Mouse (Mus musculus) cerebral cortex, adult 2 months (tissue): ENCODE results near the gene Stom.

Experiments
- WGBS: fragments of 180-500 bp; shearing (Covaris S2); methylation state at CpG from one replicate; pipeline ENCODE4 v1.1.7; 2018; 5-methylcytosine and 5-hydroxymethylcytosine counted together

The Stom gene

DNA sequence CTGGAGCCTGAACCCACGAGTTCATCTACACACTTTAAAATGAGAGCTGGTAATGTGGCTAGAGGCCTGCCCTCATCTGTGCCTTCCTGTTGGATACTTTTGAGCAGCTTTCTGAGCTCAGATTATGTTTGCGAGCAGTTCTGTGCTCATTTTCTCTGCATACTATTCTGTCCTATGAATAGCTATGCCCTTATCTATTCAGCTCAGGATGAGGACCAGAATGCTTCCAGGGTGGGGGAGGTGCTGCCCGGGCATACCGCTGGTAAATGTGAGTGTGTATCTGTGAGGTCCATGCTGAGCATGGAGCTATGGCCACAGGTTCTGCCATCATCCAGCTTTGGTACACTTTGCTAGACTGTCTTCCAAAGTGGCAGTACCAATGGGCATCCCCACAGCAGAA, 19.2 kb downstream of the Stom start:
- 75% methylated on average over 4 of the region's 4 CpGs for WGBS

DNA sequence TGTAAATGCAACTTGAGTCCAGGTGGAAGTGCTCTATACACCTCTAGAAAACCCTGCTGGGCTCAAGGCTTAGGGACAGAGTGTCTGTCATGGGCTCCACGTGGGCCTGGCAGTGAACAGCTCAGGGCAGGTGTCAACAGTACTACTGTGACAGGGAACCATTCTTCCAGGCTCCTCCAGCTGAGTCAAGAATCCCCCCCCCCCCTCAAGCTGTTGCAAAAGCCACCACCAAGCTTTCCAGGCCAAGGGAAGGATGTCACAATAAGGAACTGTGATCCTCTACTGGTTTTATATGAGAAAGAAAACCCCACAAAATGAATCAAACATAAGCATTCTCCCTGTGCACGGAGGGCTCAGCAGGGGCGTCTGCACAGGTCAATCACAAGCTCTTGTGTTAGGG, 22.5 kb downstream of the Stom start:
- WGBS: 70% methylated on average over 3 of the region's 3 CpGs

DNA sequence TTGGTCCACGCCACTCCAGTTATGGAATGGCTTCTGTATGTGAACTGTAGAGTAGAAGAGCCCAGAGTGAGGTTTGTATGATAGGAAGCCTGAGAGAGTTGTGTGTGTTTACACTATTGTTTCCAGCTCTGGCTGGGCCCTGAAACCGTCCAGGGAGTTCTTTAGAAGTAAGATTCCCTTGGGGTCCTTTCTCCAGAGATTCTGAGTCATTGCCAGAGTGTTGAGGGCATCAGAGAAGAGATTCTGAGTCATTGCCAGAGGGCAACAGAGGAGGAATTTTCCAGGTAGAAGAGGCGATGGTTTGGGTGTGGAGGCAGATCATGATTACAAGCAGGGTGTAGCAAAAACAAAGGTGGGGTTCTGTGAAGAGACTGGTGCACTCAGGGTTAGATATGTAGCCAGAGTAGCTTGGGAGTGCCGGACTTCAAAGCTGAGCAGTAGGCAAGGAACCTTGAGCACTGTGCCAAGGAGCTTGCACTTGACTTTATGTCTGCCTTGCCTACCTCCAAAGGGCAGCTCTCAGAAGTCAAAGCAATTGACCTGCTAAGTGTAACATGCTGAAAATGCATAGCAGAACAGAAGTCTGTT, 26.8 kb downstream of the Stom start:
- WGBS: 87% methylated on average over 4 of the region's 4 CpGs

DNA sequence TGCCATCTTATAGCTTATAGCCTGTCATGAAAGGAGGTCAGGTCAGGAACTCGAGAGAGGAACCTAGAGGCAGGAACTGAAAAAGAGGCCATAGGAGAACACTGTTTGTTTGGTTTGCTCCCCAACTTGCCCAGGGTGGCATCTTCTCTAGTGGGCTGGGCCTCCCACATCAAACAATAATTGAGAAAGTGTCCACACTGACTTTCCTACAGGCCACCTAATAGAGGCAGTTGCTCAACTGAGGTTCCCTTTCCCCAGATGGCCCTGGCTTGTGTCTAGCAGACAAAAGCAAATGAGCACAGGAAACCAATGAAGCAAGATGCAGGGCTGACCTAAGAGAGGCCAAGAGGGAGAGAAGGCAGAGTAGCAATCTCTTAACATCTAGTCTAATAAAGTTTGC, 28.6 kb downstream of the Stom start:
- 88% methylated on average over 1 of the region's 1 CpGs for WGBS

DNA sequence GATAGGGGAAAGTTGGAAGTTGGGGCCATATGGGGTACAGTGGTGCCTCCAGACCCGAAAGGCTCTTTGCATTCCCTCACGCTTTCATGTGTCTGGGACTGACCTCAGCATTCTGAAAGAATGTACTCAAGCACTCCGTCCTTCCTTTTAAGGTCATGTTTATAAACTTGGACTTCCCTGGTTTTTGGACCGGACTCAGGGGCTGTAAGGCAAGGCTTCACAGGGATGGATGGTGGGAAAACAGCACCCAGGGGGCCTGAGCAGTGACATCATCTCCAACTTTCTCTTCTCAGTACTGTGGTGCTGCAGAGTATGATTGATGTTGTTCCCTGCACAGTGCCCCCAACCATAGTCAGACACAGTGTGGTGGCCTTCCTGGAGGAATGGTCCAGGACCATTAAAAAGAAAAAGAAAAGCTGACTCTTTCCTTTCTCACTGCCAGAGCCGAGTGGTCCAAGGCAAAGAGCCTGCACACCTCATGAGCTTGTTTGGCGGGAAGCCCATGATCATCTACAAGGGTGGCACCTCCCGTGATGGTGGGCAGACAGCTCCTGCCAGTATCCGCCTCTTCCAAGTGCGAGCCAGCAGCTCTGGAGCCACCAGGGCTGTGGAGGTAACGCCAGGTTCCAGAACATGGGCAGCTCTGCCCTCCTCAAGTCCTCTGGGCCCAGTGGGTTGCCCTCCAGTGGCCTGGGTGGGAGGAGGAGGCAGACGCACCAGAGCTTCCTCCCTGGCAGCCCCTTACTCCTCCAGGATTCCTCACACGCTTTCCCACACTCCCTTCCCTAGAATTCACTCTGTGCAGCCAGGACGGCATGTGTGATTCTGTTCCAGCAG, 34.5 kb downstream of the Stom start:
- WGBS: 76% methylated on average over 13 of the region's 13 CpGs

DNA sequence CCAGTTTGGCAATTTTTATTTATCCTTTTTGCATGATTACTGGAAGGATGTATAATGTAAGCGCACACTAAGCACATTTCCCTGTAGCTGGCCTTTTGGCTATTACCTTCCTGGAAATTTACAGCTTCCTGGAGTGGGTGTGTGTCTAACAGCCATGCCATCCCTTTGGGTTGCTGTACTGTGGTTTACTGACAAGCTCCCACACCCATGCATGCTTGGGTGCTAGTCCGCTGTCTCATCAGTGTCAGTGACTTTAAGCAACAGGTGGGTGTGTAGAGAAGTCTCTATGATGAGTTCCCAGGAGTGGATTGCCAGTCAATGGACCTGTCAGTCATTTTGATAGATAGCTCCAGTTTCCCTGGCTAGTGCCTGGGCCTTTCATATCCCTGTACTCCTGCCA, 37.3 kb downstream of the Stom start:
- WGBS: 95% methylated on average over 2 of the region's 2 CpGs

DNA sequence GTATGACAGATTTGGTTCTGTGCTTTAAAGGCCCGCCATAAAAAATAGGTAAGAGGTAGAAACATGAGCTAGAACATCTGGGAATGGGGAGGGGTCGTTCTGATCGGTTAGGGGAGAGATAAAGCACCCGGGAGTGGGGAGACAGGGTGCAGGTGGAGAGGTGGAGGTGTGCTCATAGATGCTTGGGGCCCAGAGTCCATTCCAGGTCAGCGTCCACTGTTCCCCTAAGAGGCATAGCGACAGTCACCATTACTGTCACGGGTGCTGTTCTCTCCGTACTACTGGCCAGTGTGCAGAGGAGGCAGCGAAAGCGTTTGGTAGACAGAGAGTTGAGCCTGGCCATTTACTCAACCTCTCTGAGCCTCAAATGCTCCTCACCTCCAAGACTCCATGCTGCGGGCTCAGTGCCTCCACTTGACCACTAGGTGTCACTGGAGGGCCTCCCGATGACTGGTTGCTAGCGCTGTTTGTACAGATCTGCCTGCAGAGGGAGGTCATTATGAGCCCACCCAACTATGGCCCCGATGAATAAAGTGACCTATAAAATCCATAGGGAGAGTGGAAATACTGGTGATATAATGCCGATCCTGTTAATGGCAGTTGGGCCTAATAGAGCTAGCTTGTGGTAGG, 39.0 kb downstream of the Stom start:
- 34% methylated on average over 15 of the region's 15 CpGs for WGBS

DNA sequence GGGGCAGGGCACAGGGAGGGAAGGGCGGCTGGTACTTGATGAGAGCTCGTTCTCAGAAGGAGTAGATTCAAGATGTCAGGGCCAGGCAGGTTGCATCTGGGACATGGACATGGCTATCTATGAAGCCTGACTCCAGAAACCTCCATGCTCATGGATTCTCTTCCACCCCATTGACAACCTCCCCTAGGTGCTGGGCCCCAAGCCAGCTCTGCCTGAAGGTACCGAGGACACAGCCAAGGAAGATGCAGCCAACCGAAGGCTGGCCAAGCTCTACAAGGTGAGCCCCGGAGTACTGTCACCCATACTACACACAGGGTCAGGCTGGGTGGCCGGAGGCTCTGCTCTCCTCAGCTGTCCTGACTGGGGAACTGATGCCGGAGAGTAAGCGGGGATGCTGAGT, 43.5 kb downstream of the Stom start:
- WGBS: 93% methylated on average over 8 of the region's 8 CpGs

DNA sequence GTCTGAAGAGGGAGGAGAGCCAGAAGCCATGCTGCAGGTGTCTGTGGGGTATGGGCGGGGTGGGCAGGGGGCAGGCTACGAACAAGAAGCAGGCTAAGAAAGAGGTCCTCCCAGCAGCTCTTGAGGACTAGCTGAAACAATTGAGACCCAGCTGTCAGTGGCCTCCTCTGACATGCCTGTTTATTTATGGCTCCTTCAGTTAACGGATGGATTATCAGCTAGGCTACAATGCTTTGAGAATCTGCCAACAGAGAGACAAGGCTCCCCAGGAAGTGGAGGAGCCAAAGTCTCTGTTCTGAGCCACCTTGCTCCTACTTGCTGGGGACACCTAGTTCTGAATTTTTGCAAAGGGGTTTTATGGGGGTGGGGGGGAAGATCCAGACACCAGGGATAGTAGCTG, 44.1 kb downstream of the Stom start:
- 79% methylated on average over 3 of the region's 3 CpGs for WGBS

DNA sequence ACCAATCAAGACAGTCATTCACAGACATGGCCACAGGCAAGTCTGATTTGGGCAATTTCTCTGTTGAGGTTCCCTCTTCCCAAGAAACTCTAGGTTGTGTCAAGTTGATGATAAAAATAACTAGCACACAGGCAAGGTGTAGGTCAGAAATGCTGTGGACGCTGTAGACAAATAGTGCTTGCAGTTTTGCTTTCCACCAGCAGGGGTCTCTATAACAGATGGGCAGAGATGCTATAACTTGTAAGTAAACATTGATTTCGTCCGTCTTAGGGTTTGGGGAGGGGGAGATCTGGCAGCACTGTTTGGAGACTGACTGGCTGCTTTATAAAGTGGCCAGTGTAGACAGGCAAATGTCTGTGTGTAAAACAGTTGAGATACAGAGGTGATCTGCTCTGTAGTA, 44.9 kb downstream of the Stom start:
- 32% methylated on average over 3 of the region's 3 CpGs for WGBS

DNA sequence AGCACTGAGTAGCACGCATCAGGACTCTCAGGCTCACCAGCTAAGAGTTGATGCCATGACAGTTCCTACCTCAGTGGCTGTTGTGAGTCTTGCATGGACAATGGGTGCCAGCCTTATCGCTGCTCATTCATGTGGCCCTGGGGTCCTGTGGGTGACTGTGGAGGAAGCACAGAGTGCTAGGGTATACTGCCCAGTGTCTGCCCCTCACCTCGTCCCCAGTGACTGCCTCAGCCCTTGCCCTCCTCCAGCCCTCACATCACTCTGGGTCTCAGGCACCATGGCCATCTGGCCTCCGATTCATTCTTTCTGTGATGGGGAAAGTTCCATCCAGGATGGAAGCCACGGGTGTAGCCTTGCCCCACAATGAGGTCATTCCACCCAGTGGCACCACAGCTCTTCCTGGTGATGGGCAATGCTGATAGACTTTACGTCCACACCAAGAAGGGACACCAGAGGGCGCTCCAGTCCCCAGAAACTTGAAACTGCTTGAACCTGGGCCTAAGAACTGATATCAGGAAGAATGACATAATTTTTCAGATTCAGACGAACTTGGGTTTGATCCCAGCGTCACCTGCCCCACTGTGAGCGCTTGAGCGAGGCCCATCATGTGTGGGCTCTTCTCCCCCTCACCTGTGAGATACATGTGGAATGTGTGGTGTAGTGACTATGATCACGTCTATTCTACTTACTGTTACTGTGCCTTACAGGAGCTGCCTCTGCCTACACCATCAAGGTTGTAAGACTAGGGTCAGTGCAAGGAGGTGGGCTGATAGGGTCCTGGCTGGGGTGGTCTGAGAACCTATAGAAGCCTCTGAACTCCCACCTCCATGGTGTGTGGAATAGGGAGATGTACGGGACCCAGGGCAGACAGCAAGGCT, 47.8 kb downstream of the Stom start:
- WGBS: 44% methylated on average over 13 of the region's 13 CpGs

DNA sequence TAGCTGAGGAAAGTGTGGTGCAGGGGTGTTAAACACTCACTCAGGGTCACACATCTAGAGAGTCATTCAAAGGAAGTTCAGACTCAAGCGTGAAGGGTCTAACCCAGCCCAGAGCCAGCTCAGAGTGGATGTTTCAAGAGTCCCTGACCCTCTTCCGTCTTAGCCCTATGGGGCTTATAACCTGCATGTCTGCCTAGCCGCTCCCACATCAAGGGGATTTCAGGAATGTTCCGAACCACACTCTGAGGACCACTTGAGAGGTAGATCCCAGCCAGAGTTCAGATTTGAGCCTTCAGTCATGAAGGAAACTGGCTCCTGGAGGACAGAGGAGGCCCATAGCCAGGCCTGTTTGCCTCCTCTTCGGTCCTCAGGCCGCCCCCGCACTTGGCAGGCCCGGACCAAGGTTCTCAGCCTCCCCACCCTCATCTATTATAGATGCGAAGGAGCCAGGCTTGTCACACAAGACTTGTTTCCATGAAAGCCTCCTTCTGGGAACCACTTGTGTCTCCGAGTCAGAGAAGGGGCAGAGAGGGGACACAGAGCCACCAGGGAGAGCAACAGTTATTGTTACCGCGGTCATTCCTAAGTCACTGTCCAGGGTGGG, 49.7 kb downstream of the Stom start:
- WGBS: 79% methylated on average over 12 of the region's 12 CpGs

DNA sequence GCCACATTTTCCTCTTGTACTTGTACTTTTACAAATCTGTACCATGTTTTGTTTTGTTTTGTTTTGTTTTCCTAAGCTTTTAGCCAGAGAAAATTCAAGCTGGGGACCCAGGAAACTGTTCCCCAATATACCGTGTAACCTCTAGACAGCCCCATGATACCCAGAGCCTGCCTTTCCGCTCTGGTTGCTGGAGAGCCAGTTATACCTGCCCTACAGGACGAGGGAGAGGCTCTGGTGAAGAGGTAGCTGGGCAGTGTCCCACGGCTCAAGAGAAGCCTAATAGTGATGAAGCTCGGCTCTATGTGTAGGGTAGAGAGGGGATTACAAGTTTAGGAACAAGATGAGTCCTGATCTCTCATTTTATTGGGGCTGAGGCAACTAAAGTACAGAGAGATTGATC, 51.6 kb downstream of the Stom start:
- 84% methylated on average over 5 of the region's 5 CpGs for WGBS

DNA sequence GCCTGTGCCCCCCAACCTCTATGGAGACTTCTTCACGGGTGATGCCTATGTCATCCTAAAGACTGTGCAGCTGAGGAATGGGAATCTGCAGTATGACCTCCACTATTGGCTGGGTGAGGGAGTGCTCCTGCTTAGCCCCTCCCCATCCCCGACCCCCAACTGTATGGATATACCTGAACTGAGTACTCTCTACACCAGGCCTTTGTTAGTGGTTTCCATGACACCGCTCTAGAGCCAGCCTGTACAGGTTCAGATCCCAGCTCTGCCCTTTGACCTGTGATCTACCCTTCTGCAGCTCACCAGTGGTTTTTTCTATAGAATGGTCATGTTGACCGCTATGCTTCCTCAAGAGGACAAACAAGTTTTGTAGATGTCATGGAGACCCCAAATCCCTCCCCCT, 52.8 kb downstream of the Stom start:
- 90% methylated on average over 4 of the region's 4 CpGs for WGBS

DNA sequence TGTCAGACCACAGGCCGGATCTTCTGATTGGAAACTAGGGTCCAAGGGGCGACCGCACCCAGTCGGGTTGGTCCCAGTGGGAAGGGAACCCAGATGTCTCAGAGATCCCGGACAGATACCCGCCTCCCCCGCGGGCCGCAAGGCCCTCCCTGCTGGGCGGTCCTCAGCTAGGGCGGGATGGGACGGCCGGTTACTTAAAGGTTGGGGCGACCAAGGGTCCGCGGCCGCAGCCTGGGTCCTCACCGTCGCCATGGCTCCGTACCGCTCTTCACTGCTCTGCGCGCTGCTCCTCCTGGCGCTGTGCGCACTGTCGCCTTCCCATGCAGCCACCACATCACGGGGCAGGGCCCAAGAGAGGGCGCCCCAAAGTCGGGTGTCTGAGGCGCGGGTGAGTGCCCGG, 54.6 kb downstream of the Stom start:
- 15% methylated on average over 32 of the region's 32 CpGs for WGBS

DNA sequence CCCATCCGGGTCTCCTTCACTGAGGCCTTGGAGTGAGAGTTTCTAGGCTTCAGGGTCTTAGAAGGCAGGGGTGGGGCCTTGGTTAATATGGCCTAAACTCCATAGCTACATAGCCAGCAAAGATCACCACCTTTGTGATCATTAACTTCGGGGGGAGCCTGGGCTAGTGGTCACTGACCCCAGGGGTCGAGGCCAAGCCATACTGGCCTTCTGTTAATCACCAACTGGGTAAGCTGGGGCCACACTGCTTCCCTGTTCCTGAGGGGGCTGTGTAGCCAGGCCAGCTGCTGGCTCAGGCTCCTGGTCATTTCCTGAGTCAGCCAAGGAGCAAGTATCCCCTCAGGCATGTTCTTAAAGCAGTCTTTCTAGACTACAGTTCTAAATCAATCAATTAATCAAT, 56.8 kb downstream of the Stom start:
- WGBS: 84% methylated on average over 3 of the region's 3 CpGs

DNA sequence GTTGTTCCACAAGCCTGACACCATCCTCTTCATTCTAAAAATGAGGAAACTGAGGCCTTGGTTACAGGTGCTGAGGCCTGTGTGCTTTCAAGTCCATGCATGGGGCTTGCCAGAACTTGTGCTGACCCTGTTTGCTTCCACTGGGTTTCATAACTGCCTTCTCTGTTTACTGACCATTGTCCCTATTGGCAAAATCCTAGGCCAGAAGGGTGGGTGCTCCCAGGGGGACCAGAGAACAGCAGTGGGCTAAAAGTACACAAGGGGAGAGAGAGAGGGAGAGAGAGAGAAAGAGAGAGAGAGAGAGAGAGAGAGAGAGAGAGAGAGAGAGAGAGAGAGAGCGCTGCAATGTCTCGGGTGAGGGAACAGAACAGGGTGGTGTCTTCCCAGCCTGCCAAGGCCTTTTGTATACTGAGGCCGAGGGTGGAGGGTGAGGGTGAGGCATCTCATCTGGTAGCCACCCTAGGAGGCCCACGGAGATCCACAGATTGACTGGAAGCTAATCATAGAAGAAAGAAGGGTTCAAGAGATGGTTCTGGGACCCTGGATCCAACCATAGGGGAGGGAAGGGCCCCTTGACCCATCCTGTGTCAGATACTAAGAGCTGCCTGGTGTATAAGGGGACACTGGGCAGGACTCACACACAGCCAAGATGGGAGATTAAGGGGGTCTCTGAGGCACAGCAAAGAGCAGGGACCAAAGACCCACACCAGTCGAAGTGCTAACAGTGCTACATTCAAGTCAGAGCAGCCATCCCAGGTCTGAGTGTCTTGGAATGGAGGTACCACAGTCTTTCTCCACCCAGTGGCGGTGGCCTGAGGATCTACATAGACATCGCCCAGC, 58.2 kb downstream of the Stom start:
- 85% methylated on average over 7 of the region's 7 CpGs for WGBS

DNA sequence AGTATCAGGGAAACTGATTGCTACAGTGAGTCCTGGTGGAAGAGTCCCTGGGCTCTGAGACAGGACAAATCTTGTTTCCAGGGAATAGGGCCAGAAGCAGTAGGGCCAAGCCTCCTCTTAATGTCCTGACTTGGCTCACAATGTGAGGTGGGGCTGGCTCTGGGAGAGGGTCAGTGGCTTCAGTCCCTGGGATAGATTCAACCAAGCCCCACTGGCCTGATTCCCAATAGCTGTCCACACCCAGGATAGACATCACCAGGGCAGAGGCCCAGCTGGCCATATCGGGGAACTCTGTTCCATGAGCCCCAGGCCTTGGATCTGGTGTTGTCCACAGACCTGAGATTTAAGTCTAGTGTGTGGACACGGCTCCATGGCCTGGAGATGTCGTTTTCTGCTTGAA, 59.1 kb downstream of the Stom start:
- WGBS: 72% methylated on average over 3 of the region's 3 CpGs

DNA sequence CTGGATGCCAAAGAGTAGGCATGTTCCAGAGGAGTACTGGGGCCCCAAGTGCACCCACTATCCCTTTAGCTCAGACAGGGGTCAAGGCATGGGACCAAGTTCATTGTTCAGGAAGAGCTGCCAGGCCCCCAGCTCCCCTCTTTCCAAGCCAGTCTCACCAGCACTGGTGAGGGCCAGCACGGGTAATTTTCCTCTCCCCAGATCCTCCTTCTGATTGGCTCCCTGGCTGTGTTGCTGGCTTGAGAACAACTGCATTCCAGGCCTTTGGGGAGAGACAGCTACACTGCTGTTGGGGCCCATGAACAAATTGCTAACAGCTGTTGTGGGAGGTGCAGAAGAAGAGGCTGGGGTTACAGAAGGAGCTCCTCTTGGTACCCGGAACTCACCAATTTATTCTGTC, 63.2 kb downstream of the Stom start:
- WGBS: 50% methylated on average over 2 of the region's 2 CpGs

DNA sequence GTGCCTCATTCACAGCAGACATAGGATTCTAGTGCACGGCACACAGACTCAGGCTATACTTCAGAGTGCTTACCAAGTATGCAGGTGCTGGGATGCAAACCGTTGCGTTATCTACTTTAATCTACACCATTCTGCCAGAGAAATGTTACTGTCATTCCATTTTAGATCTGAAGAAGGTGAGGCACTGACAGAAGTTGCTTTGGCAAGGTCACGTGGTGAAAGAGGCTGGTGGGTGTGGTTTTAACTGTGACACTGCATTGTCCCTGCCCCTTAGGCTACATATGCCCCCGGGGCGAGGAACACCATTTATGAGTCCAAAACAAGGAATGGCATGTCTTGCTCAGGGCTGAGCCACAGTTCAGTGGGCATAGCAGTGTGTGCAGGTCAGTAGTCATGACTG, 63.9 kb downstream of the Stom start:
- 84% methylated on average over 6 of the region's 6 CpGs for WGBS

DNA sequence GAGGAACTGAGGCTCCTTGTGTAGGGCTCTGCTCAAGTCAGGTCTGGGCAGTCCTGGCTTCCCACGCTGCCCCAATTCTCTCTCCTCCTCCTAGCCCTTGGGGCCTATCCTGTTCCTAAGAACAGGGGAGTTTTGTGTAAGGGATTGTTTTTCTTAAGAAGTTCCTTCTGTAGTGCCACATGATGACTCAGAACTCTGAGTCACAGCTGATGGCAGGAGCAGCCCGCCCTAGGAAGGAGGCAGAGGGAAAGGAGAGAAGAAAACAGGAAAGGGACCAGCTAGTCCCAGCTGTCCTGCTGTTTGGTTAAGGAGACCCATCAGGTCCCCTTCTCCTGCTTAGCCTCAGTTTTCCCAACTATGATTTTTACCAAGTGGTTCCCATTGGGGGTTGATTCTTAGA, 65.0 kb downstream of the Stom start:
- 13% methylated on average over 2 of the region's 2 CpGs for WGBS
